Mouse (Mus musculus): ENCODE data around the gene Skp1a. TPM values are rescaled to one million over a fixed set of nuclear protein-coding genes. Genes with fewer than 3 reads are reported as not detected.

The Skp1a gene
- total and polyA plus RNA-seq, 2 experiments from 2014 or later, result 466 to 1,185 TPM

GRCm38 (mm10) chr11:52223968-52224682 lies 7.7 kb upstream of the Skp1a start:
- no peak for TF ChIP-seq CTCF (IDR thresholded peaks at IDR 0.05)
- no peaks in the 10 kb centered on the region for H3K4me1 ChIP-seq (ENCODE audit: insufficient read depth, low read length)
- H3K27me3 ChIP-seq (ENCODE audit: insufficient read depth, low read length), result 0 out of 2 replicates have a peak, but pooled peaks cover 3% of the 10 kb centered on the region
- no peaks in the 10 kb centered on the region for H3K9me3 ChIP-seq (ENCODE audit: low read length)
- peak overlapping the region; percentile 18; the same call in 1 of the 2 replicates for H3K4me2 ChIP-seq (ENCODE audit: low read depth, low read length, poor library complexity, severe bottlenecking)
- WGBS, result 16% methylated on average over 19 of the region's 19 CpGs
- H3K36me3 ChIP-seq (ENCODE audit: insufficient read depth, low read length), result no peaks in the 10 kb centered on the region
- H3K27ac ChIP-seq (ENCODE audit: low read depth, low read length), result no peak overlapping the region
- H3K9ac ChIP-seq (replicated peaks; ENCODE audit: low read length, poor library complexity, severe bottlenecking), result no peak overlapping the region
- DNase-seq (ENCODE audit: low spot score) (no peak), ATAC-seq (ENCODE audit: low FRiP score) (no peak)
- H3K4me3 ChIP-seq (ENCODE audit: low read depth, low read length), result no peak overlapping the region

- Histone ChIP-seq H3K27ac (ENCODE audit: low read depth, low read length) (no peak overlapping the region), H3K36me3 (ENCODE audit: insufficient read depth, low read length) (no peaks in the 10 kb centered on the region), H3K4me2 (ENCODE audit: low read depth, low read length, poor library complexity, severe bottlenecking) (no peak overlapping the region), H3K9me3 (ENCODE audit: low read length) (no peaks in the 10 kb centered on the region), H3K4me3 (ENCODE audit: low read depth, low read length) (no peak overlapping the region), H3K9ac (replicated peaks; ENCODE audit: low read length, poor library complexity, severe bottlenecking) (no peak overlapping the region), H3K27me3 (ENCODE audit: insufficient read depth, low read length) (0 out of 2 replicates have a peak, but pooled peaks cover 3% of the 10 kb centered on the region), H3K4me1 (ENCODE audit: insufficient read depth, low read length) (peaks cover 4% of the 10 kb centered on the region; the same call in 1 of the 2 replicates)
- no peak for ATAC-seq (ENCODE audit: low FRiP score)
- DNase-seq (ENCODE audit: low spot score), result no peak
- TF ChIP-seq CTCF (IDR thresholded peaks at IDR 0.05), result no peak; the same call in 1 of the 2 replicates
- WGBS, result 59% methylated on average over 3 of the region's 3 CpGs
Measured at GRCm38 (mm10) chr11:52225986-52226599, 5.7 kb upstream of the Skp1a start.

- no peak for ATAC-seq (ENCODE audit: low FRiP score)
- no peak overlapping the region for H3K27ac ChIP-seq (ENCODE audit: low read depth, low read length)
Measured at GRCm38 (mm10) chr11:52227053-52227452, 4.7 kb upstream of the Skp1a start.

DNA sequence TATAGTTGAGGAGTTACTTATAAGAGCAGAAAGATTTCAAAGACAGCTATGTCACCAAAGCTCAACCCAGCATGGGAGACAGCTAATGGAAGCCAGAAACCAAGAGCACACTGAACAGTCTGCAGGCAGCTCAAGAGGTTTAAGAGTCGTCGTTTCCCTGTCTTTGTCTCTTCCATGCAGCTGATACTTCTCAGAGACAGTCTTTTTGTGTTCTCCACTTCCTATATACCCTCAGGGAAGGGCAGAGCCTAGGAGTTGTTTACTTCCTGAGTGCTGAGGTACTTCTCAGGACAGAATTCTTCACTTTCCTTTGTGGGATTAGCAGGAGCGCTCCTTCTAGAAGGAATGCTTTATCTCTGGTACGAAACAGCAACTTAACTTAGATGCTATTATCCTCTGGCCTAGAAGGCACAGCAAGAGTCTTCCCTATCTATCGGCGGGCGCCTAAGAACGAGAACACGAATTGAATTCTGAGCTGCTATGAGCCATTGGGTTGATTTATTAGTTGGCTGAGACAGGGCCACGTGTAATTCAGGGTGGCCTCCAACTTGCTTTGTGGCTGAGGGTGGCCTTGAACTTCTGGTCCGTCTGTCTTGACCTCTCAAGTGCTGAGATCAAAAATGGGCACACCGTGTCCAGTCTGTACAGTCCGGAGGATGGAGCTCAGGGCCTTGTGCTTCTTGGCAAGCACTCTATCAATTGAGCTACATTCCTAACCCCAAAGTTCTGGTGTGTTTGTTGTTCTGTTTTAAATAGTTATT lies 4.1 kb upstream of the Skp1a start:
- Histone ChIP-seq H3K4me1 (ENCODE audit: insufficient read depth, low read length) (peaks cover 4% of the 10 kb centered on the region; the same call in 1 of the 2 replicates), H3K36me3 (ENCODE audit: insufficient read depth, low read length) (no peaks in the 10 kb centered on the region), H3K27ac (ENCODE audit: low read depth, low read length) (no peak overlapping the region), H3K4me3 (ENCODE audit: low read depth, low read length) (no peak overlapping the region), H3K9ac (replicated peaks; ENCODE audit: low read length, poor library complexity, severe bottlenecking) (no peak overlapping the region), H3K27me3 (ENCODE audit: insufficient read depth, low read length) (0 out of 2 replicates have a peak, but pooled peaks cover 3% of the 10 kb centered on the region), H3K4me2 (ENCODE audit: low read depth, low read length, poor library complexity, severe bottlenecking) (no peak overlapping the region), H3K9me3 (ENCODE audit: low read length) (no peaks in the 10 kb centered on the region)
- DNase-seq (ENCODE audit: low spot score) (no peak), ATAC-seq (ENCODE audit: low FRiP score) (no peak)
- TF ChIP-seq CTCF (IDR thresholded peaks at IDR 0.05), result no peak
- 85% methylated on average over 13 of the region's 13 CpGs for WGBS

More at GRCm38 (mm10) chr11:52227053-52227452, 4.7 kb upstream of the Skp1a start:
- Histone ChIP-seq H3K9ac (replicated peaks; ENCODE audit: low read length, poor library complexity, severe bottlenecking) (no peak overlapping the region), H3K36me3 (ENCODE audit: insufficient read depth, low read length) (no peaks in the 10 kb centered on the region), H3K4me3 (ENCODE audit: low read depth, low read length) (no peak overlapping the region), H3K4me1 (ENCODE audit: insufficient read depth, low read length) (peaks cover 4% of the 10 kb centered on the region; the same call in 1 of the 2 replicates), H3K9me3 (ENCODE audit: low read length) (no peaks in the 10 kb centered on the region), H3K4me2 (ENCODE audit: low read depth, low read length, poor library complexity, severe bottlenecking) (no peak overlapping the region), H3K27me3 (ENCODE audit: insufficient read depth, low read length) (0 out of 2 replicates have a peak, but pooled peaks cover 3% of the 10 kb centered on the region)
- WGBS, result 60% methylated on average over 3 of the region's 3 CpGs
- DNase-seq (ENCODE audit: low spot score), result no peak
- TF ChIP-seq CTCF (IDR thresholded peaks at IDR 0.05), result no peak

DNA sequence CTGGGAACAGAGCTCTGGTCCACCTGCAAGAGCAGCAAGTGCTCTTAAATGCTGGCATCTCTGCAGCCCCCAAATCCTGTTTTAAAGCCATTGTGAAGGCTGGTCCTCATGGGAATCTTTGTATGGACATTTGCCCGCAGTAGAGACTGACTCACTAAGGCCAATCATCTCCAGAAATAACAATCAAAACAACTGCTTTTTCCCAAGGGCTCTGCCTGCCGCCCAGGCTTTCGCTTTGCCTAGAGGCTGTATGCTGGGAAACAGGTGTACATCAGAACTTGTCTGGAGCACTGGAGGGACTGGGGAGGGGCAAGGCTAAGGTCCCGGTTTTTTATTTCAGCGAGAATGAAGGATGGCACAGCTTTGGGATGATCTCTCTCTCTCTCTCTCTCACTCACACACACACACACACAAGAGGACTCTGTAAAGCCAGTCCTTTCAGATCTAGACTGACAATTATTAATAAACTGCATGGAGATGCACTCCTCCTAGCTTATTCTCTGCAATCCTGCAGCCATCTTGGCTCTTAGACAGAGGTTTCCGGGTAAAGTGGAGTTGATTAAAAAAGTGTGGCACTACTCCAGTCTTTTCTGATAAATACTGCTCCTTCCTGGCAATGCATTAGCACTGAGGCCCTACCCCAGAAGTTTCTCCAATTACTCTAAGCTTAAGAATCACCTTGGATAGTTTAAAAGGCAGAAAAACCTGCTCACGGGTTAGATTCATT lies 2.9 kb upstream of the Skp1a start:
- TF ChIP-seq CTCF (IDR thresholded peaks at IDR 0.05), result no peak
- Histone ChIP-seq H3K9me3 (ENCODE audit: low read length) (no peaks in the 10 kb centered on the region), H3K27ac (ENCODE audit: low read depth, low read length) (no peak overlapping the region), H3K27me3 (ENCODE audit: insufficient read depth, low read length) (0 out of 2 replicates have a peak, but pooled peaks cover 3% of the 10 kb centered on the region), H3K4me2 (ENCODE audit: low read depth, low read length, poor library complexity, severe bottlenecking) (no peak overlapping the region), H3K4me3 (ENCODE audit: low read depth, low read length) (no peak overlapping the region), H3K4me1 (ENCODE audit: insufficient read depth, low read length) (peaks cover 6% of the 10 kb centered on the region; the same call in 1 of the 2 replicates), H3K36me3 (ENCODE audit: insufficient read depth, low read length) (no peaks in the 10 kb centered on the region), H3K9ac (replicated peaks; ENCODE audit: low read length, poor library complexity, severe bottlenecking) (no peak overlapping the region)
- 76% methylated on average over 7 of the region's 7 CpGs for WGBS
- ATAC-seq (ENCODE audit: low FRiP score) (no peak), DNase-seq (ENCODE audit: low spot score) (no peak)
